Mouse (Mus musculus): ENCODE data around the gene Col6a6. TPM values are rescaled to one million over a fixed set of nuclear protein-coding genes. Genes with fewer than 3 reads are reported as not detected.
"Not testable (repeated sequence)": the region's sequence is repeated elsewhere in the genome, so short reads cannot be mapped to it uniquely, and the experiment has no call there.

The Col6a6 gene
- polyA plus RNA-seq, 1 experiment from 2014 or later, result 0.05 TPM

- not testable (repeated sequence) for H3K9me3 ChIP-seq; H3K27me3 ChIP-seq; H3K36me3 ChIP-seq; ATAC-seq (replicated peaks); H3K4me3 ChIP-seq; H3K9ac ChIP-seq (replicated peaks); H3K27ac ChIP-seq (replicated peaks); H3K4me2 ChIP-seq (replicated peaks)
- WGBS, result 69% methylated on average over 6 of the region's 6 CpGs
- H3K4me1 ChIP-seq, result peaks cover 17% of the 10 kb centered on the region
Observed at GRCm38 (mm10) chr9:105641377-105641776, 186.6 kb downstream of the Col6a6 start.

Other genes starting within 250 kb of the Col6a6 start
- 19.0 and 19.7 TPM in 2 replicates for gene Pik3r4, start 185.2 kb downstream of the Col6a6 start, polyA plus RNA-seq (2015; fragmentation: Nextera tagmentation; extraction: Ambion mirVana)
- gene Col6a5, start 132.5 kb upstream of the Col6a6 start, polyA plus RNA-seq (2015; fragmentation: Nextera tagmentation; extraction: Ambion mirVana), result 0.32 and 0.38 TPM in 2 replicates

Data from forebrain, embryonic 15.5 days (tissue).